Mouse (Mus musculus) MEL (cell line): Measurements from ENCODE around the gene Sema6d.

Experiments used
- CHD1 ChIP-seq: IDR thresholded peaks from 2 replicates; pipeline ENCODE4 v1.6.1; 2012; ENCODE audit warnings: low read depth, mild to moderate bottlenecking, inconsistent platforms, low read length, improper control_type of control experiment
- CHD2 ChIP-seq: IDR thresholded peaks from 2 replicates; pipeline ENCODE4 v1.6.1; 2011; ENCODE audit warnings: low read length, improper control_type of control experiment
- CTCF ChIP-seq, 3 experiments: IDR thresholded peaks in 2 of 3; conservative IDR thresholded peaks in 1 of 3; 2 replicates each; pipeline ENCODE4 v1.5.1; 2011 to 2012; ENCODE audit warnings: low read length in 3 of 3, low read depth in 2 of 3, mild to moderate bottlenecking in 2 of 3, improper control_type of control experiment in 1 of 3, inconsistent platforms in 1 of 3, mixed read lengths in 1 of 3, moderate library complexity in 1 of 3; ENCODE audit not compliant: control insufficient read depth in 1 of 3, insufficient read depth in 1 of 3, poor library complexity in 1 of 3, severe bottlenecking in 1 of 3
- ELF1 ChIP-seq: IDR thresholded peaks from 2 replicates; pipeline ENCODE4 v1.6.1; 2014; ENCODE audit warnings: low read depth, mild to moderate bottlenecking, inconsistent platforms, low read length, improper control_type of control experiment, moderate library complexity
- EP300 ChIP-seq, 2 experiments: IDR thresholded peaks; 2 replicates each; pipeline ENCODE4 v1.6.1; 2011; ENCODE audit warnings: improper control_type of control experiment in 2 of 2, low read length in 2 of 2, low read depth in 1 of 2, mild to moderate bottlenecking in 1 of 2
- MEF2A ChIP-seq: IDR thresholded peaks from 2 replicates; pipeline ENCODE4 v1.6.1; 2014; ENCODE audit warnings: low read depth, mild to moderate bottlenecking, inconsistent platforms, low read length, improper control_type of control experiment; ENCODE audit not compliant: poor library complexity, insufficient replicate concordance, severe bottlenecking; ENCODE audit errors: extremely low read depth
- MYB ChIP-seq: IDR thresholded peaks from 2 replicates; pipeline ENCODE4 v1.6.1; 2011; ENCODE audit warnings: mild to moderate bottlenecking, low read depth, low read length, improper control_type of control experiment
- NRF1 ChIP-seq: IDR thresholded peaks from 2 replicates; pipeline ENCODE4 v1.6.1; 2014; ENCODE audit warnings: low read depth, mild to moderate bottlenecking, inconsistent platforms, low read length, improper control_type of control experiment, moderate library complexity; ENCODE audit not compliant: poor library complexity, insufficient read depth, severe bottlenecking
- POLR2A ChIP-seq, 2 experiments: IDR thresholded peaks; 2 replicates each; pipeline ENCODE4 v1.6.1; 2011 to 2012; ENCODE audit warnings: low read length in 2 of 2, mild to moderate bottlenecking in 2 of 2, control low read depth in 1 of 2, improper control_type of control experiment in 1 of 2, low read depth in 1 of 2, moderate library complexity in 1 of 2; ENCODE audit not compliant: control insufficient read depth in 1 of 2, insufficient read depth in 1 of 2, poor library complexity in 1 of 2
- POLR2AphosphoS5 ChIP-seq: IDR thresholded peaks from 2 replicates; pipeline ENCODE4 v1.6.1; 2012; ENCODE audit warnings: low read depth, borderline replicate concordance, mild to moderate bottlenecking, inconsistent platforms, low read length, moderate library complexity, mixed read lengths
- RAD21 ChIP-seq: IDR thresholded peaks from 2 replicates; pipeline ENCODE4 v1.6.1; 2011; ENCODE audit warnings: mild to moderate bottlenecking, low read depth, low read length, improper control_type of control experiment
- SIN3A ChIP-seq: IDR thresholded peaks from 2 replicates; pipeline ENCODE4 v1.6.1; 2012; ENCODE audit warnings: low read length, improper control_type of control experiment, inconsistent platforms
- USF2 ChIP-seq, 2 experiments: IDR thresholded peaks; 2 replicates each; pipeline ENCODE4 v1.6.1; 2011 to 2012; ENCODE audit warnings: improper control_type of control experiment in 2 of 2, low read length in 2 of 2, borderline replicate concordance in 1 of 2, inconsistent platforms in 1 of 2, low read depth in 1 of 2, mild to moderate bottlenecking in 1 of 2; ENCODE audit not compliant: insufficient read depth in 1 of 2
- ZC3H11A ChIP-seq: IDR thresholded peaks from 2 replicates; pipeline ENCODE4 v1.6.1; 2012; ENCODE audit warnings: low read depth, mild to moderate bottlenecking, inconsistent platforms, low read length, improper control_type of control experiment

DNA sequence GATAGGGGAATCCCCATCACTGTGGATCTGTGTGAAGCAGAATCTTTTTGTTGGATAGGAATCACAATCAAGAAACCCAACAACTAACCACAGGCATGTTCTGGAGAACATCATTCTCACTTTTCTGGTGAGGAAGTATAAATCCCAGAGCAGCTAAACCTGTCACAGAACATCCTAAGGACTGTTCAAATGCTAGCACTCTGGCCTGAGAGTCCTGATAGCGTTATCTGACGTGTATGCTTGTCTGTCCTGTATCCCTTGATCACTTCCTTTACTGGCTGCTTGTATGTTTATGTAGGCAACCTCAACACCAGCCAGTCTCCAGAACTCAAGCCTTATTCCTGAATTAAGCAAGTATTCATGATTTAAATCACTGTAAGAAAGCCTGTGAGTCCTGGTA, 281.6 kb downstream of the Sema6d start:
- TF ChIP-seq NRF1 (no peak), CTCF (IDR thresholded peaks at IDR 0.05 in 2 of 3, conservative IDR thresholded peaks at IDR 0.05 in 1 of 3; ENCODE audit: control insufficient read depth in 1 of 3, insufficient read depth in 1 of 3, low read depth in 2 of 3, low read length in 3 of 3, poor library complexity in 1 of 3, severe bottlenecking in 1 of 3) (no peak), MEF2A (no peak), USF2 (IDR thresholded peaks at IDR 0.05; ENCODE audit: borderline replicate concordance in 1 of 2, insufficient read depth in 1 of 2, low read depth in 1 of 2, low read length in 2 of 2) (no peak), RAD21 (no peak), ELF1 (no peak), MYB (no peak), SIN3A (no peak), POLR2A (IDR thresholded peaks at IDR 0.05; ENCODE audit: control insufficient read depth in 1 of 2, insufficient read depth in 1 of 2, low read depth in 1 of 2, low read length in 2 of 2, poor library complexity in 1 of 2) (no peak), ZC3H11A (no peak), EP300 (IDR thresholded peaks at IDR 0.05; ENCODE audit: low read depth in 1 of 2, low read length in 2 of 2) (no peak), POLR2AphosphoS5 (no peak), CHD2 (no peak), CHD1 (no peak)
